Mouse (Mus musculus) adrenal gland, adult (tissue): Measurements from ENCODE around the gene Cnksr1.

Experiments used
- DNase-seq, 2 experiments: peaks; one replicate each; pipeline ENCODE4 v3.0.0; 2022 to 2023; ENCODE audit warnings: low spot score in 1 of 2; ENCODE audit not compliant: inconsistent age in 2 of 2

Gene Cnksr1

GRCm38 (mm10) chr4:134203340-134203896 lies 34.8 kb downstream of the Cnksr1 start:
- no peak for DNase-seq

- DNase-seq = no peak
These were observed 35.3 kb downstream of the Cnksr1 start, which contains the start of gene Gm7534 for GRCm38 (mm10) chr4:134202904-134203303. Gene Gm7534 (minus strand): TSS chr4:134203004.

GRCm38 (mm10) chr4:134199371-134199770 lies 38.8 kb downstream of the Cnksr1 start:
- no peak for DNase-seq

GRCm38 (mm10) chr4:134186268-134186667 lies 51.9 kb downstream of the Cnksr1 start:
- no peak for DNase-seq

GRCm38 (mm10) chr4:134185569-134185968 lies 52.6 kb downstream of the Cnksr1 start:
- DNase-seq = no peak

GRCm38 (mm10) chr4:134183711-134184110 lies 54.5 kb downstream of the Cnksr1 start:
- DNase-seq = no peak

- no peak for DNase-seq
These were observed 56.4 kb downstream of the Cnksr1 start for GRCm38 (mm10) chr4:134181825-134182224.

GRCm38 (mm10) chr4:134181112-134181511 lies 57.1 kb downstream of the Cnksr1 start:
- DNase-seq = no peak
